ENCODE assay signal across 14 mouse cellular contexts in the genomic region with DNA sequence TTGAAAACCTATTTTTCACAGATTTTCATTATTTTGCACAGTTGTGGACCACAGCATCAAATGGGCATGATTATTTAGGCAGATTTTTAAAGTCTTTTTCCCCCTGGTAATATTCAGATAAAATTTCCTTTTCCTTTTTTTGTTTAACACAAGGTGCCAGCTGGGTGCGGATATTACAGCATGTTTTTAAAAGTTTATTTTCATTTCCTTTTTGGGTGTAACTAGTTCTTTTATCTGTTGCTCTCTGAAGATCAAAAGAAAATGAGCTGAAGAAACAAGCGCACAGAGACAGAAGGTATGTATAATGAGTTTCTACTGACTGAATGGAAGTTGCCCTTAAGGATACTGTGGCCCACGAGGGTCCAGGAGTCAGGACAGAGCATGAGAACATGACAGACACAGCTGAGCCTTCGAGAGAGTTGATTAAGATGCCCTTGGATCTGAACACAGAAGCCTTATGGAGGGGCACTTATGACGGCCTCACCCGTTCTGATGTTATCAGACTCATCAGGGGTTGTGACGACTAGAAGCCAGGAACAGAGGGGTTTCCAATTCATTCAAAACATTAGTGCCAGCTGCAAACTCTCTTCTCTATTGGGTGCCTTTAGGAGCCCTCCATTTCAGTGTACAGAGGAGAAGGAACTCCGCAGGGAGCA. TPM values are rescaled to one million over a fixed set of nuclear protein-coding genes. Genes with fewer than 3 reads are reported as not detected.
DNase-seq lines count a peak whose midpoint lies in the region; ATAC-seq and TF ChIP-seq lines count a peak whose summit lies in the region.
"Had no signal": no experiment of that assay in that cellular context is flagged by ENCODE, and none has a peak within 500 bp of the region (broad histone marks: within the 10 kb centered on the region; RNA-seq: fewer than 3 reads in every experiment).

No protein-coding gene starts in this region.

- H3K4me3 ChIP-seq in forebrain, embryonic 10.5 days = no peak overlapping the region
- H3K4me3 ChIP-seq in forebrain, embryonic 16.5 days (replicated peaks; ENCODE audit: low read length) = no peak overlapping the region
- H3K4me3 ChIP-seq in layer of hippocampus, adult 2 months = no peak overlapping the region
- H3K4me3 ChIP-seq: limb, embryonic 13.5 days had no signal

- H3K27ac ChIP-seq in forebrain, embryonic 10.5 days = 0 out of 2 replicates have a peak overlapping the region, but pooled peaks have one; percentile 31
- no peak overlapping the region for H3K27ac ChIP-seq in forebrain, embryonic 16.5 days (ENCODE audit: low read length)
- peak overlapping the region; percentile 80 for H3K27ac ChIP-seq in layer of hippocampus, adult 2 months
- H3K27ac ChIP-seq: stomach, postnatal 0 days had no signal

- ATAC-seq in forebrain, embryonic 16.5 days = no peak
- ATAC-seq in CD4-positive, CD25-positive, alpha-beta regulatory T cell, adult 4 months = peak; percentile 59

- no peaks in the 10 kb centered on the region for H3K27me3 ChIP-seq in forebrain, embryonic 10.5 days (ENCODE audit: poor library complexity, severe bottlenecking)
- H3K27me3 ChIP-seq in forebrain, embryonic 16.5 days (replicated peaks; ENCODE audit: control insufficient read depth, insufficient read depth, low read length) = no peaks in the 10 kb centered on the region
- H3K27me3 ChIP-seq: limb, embryonic 13.5 days had no signal

- peaks cover 27% of the 10 kb centered on the region for H3K4me1 ChIP-seq in forebrain, embryonic 10.5 days
- peaks cover 6% of the 10 kb centered on the region for H3K4me1 ChIP-seq in forebrain, embryonic 16.5 days (replicated peaks; ENCODE audit: control insufficient read depth, insufficient read depth, low read length)

- no peaks in the 10 kb centered on the region for H3K9me3 ChIP-seq in forebrain, embryonic 10.5 days
- H3K9me3 ChIP-seq in forebrain, embryonic 16.5 days (ENCODE audit: control insufficient read depth, low read length) = no peaks in the 10 kb centered on the region
- H3K9me3 ChIP-seq: G1E; limb, embryonic 13.5 days had no signal

- H3K36me3 ChIP-seq in forebrain, embryonic 10.5 days (replicated peaks) = no peaks in the 10 kb centered on the region
- H3K36me3 ChIP-seq in forebrain, embryonic 16.5 days (ENCODE audit: control insufficient read depth, insufficient read depth) = no peaks in the 10 kb centered on the region
- H3K36me3 ChIP-seq: G1E; limb, embryonic 13.5 days had no signal

- no peak for DNase-seq in forebrain, embryonic 10.5 days (ENCODE audit: extremely low spot score, low spot score)
- no peak for DNase-seq in layer of hippocampus, adult 2 months (ENCODE audit: low spot score in 2 of 2)
- DNase-seq in layer of hippocampus, postnatal 14 days (ENCODE audit: low spot score in 2 of 2) = no peak
- peak; percentile 22 for DNase-seq in lung, postnatal 14 days
- DNase-seq in testis, postnatal 14 days (ENCODE audit: low spot score) = no peak
- no peak for DNase-seq in gastrocnemius, adult 8-10 months (ENCODE audit: low spot score in 2 of 2)
- DNase-seq: cerebellum, adult 8-10 months had no signal

- H3K9ac ChIP-seq in forebrain, embryonic 16.5 days (replicated peaks; ENCODE audit: low read depth, low read length) = no peak overlapping the region
- H3K9ac ChIP-seq: limb, embryonic 13.5 days had no signal

- H3K4me2 ChIP-seq in forebrain, embryonic 16.5 days (ENCODE audit: low read length) = no peak overlapping the region
- H3K4me2 ChIP-seq: limb, embryonic 13.5 days had no signal

- TF ChIP-seq CTCF in layer of hippocampus, adult 2 months (conservative IDR thresholded peaks at IDR 0.05) = no peak

- 77% methylated on average over 8 of the region's 8 CpGs for WGBS in forebrain, embryonic 10.5 days
- WGBS in forebrain, embryonic 16.5 days = 60% methylated on average over 8 of the region's 8 CpGs

RNA-seq across cellular contexts. Expression of gene Dapl1, which starts 14.7 kb away (rescaled TPM):
- 1.2 and 1.9 TPM in 2 replicates for polyA plus RNA-seq in forebrain, embryonic 10.5 days (2016; fragmentation: Nextera tagmentation; extraction: Ambion mirVana)
- 0.47 TPM in 1 of 2 replicates, not detected in the other for polyA plus RNA-seq in forebrain, embryonic 16.5 days (2015; fragmentation: Nextera tagmentation; extraction: Ambion mirVana)
- not detected for total RNA-seq in layer of hippocampus, adult 2 months (2021)
- total RNA-seq in layer of hippocampus, postnatal 14 days (2021) = not detected
- polyA plus RNA-seq in CD4-positive, CD25-positive, alpha-beta regulatory T cell, adult 4 months (2017; shearing (Covaris generic)) = 10 to 100 TPM; 20.9 to 26.8 TPM
- total RNA-seq in gastrocnemius, adult 8-10 months (2022) = not detected
- total RNA-seq: G1E had no signal
- polyA plus RNA-seq: brain, embryonic 14.5 days; G1E; intestine, embryonic 14.5 days had no signal
